Mouse (Mus musculus) hindlimb bud, embryonic 11.5 days (tissue): Measurements from ENCODE around the gene Mtfr2.

Experiments used
- DNase-seq: peaks from one replicate; pipeline ENCODE4 v3.0.0-alpha.2; 2012; ENCODE audit warnings: low read depth, low spot score; ENCODE audit errors: extremely low spot score

Gene Mtfr2

GRCm38 (mm10) chr10:20347285-20348214, at the start of gene Mtfr2:
Mtfr2 (plus strand) TSS chr10:20347770.
- peak; percentile 89 for DNase-seq

- no peak for DNase-seq
These were observed 49.2 kb upstream of the Mtfr2 start for GRCm38 (mm10) chr10:20298152-20298920.

- no peak for DNase-seq
These were observed 48.5 kb upstream of the Mtfr2 start for GRCm38 (mm10) chr10:20299114-20299513.

GRCm38 (mm10) chr10:20310969-20311769, 36.4 kb upstream of the Mtfr2 start:
- no peak for DNase-seq

GRCm38 (mm10) chr10:20311918-20312735, 35.4 kb upstream of the Mtfr2 start, which contains the start of gene Bclaf1:
Bclaf1 (plus strand) TSS chr10:20312469.
- DNase-seq: peak; percentile 97

GRCm38 (mm10) chr10:20312736-20313301, 34.8 kb upstream of the Mtfr2 start:
- peak; percentile 33 for DNase-seq

- no peak for DNase-seq
These were observed 34.1 kb upstream of the Mtfr2 start for GRCm38 (mm10) chr10:20313447-20313846.

GRCm38 (mm10) chr10:20313941-20314340, 33.6 kb upstream of the Mtfr2 start:
- DNase-seq: no peak

- no peak for DNase-seq
These were observed 32.8 kb upstream of the Mtfr2 start for GRCm38 (mm10) chr10:20314797-20315196.

GRCm38 (mm10) chr10:20317466-20317865, 30.1 kb upstream of the Mtfr2 start:
- no peak for DNase-seq

- DNase-seq: no peak
These were observed 21.3 kb upstream of the Mtfr2 start for GRCm38 (mm10) chr10:20326226-20326625.

- no peak for DNase-seq
These were observed 16.3 kb upstream of the Mtfr2 start for GRCm38 (mm10) chr10:20331262-20331661.

GRCm38 (mm10) chr10:20337872-20338271, 9.7 kb upstream of the Mtfr2 start:
- DNase-seq: no peak

- no peak for DNase-seq
These were observed 1.8 kb upstream of the Mtfr2 start for GRCm38 (mm10) chr10:20345736-20346135.

- no peak for DNase-seq
These were observed 1.3 kb downstream of the Mtfr2 start for GRCm38 (mm10) chr10:20348894-20349293.

GRCm38 (mm10) chr10:20361542-20362449, 14.2 kb downstream of the Mtfr2 start:
- DNase-seq: no peak

GRCm38 (mm10) chr10:20362450-20363118, 15.0 kb downstream of the Mtfr2 start:
- no peak for DNase-seq

- DNase-seq: no peak
These were observed 24.5 kb downstream of the Mtfr2 start for GRCm38 (mm10) chr10:20372046-20372445.
